Mouse (Mus musculus): ENCODE data around the gene Otop3. TPM values are rescaled to one million over a fixed set of nuclear protein-coding genes. Genes with fewer than 3 reads are reported as not detected.

Gene Otop3
- polyA plus RNA-seq, 1 experiment from 2014 or later = 1.0 TPM

DNA sequence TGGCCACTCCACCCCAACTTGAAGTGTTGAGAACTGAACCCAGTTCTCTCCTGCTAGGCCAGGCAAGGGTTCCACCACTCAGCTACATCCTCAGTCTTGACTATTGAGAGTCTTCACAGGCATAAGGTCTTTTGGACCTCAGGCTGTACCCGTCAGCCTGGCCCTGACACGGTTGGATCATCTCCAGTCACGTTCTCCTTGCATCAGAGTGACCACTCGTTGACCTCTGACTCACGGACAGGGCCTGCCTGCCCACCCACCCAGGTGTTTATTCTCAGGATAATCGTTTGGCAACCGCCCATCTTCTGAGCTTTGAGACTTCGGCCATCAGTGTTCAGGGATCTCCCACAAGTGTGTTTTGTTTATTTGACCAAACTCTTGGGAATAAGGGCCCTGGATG is 31.4 kb upstream of the Otop3 start:
- no peak for ATAC-seq (ENCODE audit: insufficient number of reproducible peaks, insufficient read depth, low FRiP score, low read depth)
- Histone ChIP-seq H3K27ac (ENCODE audit: low read length) (no peak overlapping the region), H3K9ac (replicated peaks; ENCODE audit: low read depth, low read length) (no peak overlapping the region), H3K4me3 (ENCODE audit: low read depth, low read length) (no peak overlapping the region), H3K9me3 (ENCODE audit: control insufficient read depth, low read depth, low read length) (no peaks in the 10 kb centered on the region), H3K27me3 (ENCODE audit: control insufficient read depth, insufficient read depth, low read length) (no peaks in the 10 kb centered on the region), H3K36me3 (ENCODE audit: control insufficient read depth, insufficient read depth, low read length) (no peaks in the 10 kb centered on the region), H3K4me1 (ENCODE audit: control insufficient read depth, insufficient read depth, low read length) (no peaks in the 10 kb centered on the region), H3K4me2 (replicated peaks; ENCODE audit: low read depth, low read length) (no peak overlapping the region)
- 25% methylated on average over 8 of the region's 8 CpGs for WGBS

DNA sequence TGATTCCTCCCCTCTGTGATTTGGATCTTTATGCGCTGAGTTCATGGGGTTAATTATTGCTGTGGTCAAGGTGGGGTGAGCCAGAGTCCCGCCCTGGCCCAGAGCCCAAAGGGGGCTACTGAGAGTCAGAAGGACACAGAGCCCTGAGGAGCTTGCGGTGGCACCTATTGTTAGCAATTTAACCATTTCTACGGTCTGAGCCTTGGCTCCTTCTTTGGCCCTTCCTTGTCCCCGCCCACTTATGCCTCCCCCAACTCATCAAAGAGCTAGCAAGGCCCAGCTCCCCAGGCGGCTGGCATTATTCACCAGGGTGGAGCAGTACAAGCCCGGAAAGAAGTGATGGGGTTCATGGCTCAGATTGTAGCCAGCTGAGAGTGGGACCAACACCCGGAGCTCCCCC is 27.7 kb upstream of the Otop3 start, which contains the start of gene Otop2:
Gene Otop2 (plus strand): TSS at position 301 of the 400 bp plus-strand sequence.
- WGBS = 32% methylated on average over 8 of the region's 8 CpGs
- H3K9ac ChIP-seq (replicated peaks; ENCODE audit: low read depth, low read length) = no peak within 1 kb of the TSS
- ATAC-seq (ENCODE audit: insufficient number of reproducible peaks, insufficient read depth, low FRiP score, low read depth) = no peak
- no peak within 1 kb of the TSS for H3K4me2 ChIP-seq (replicated peaks; ENCODE audit: low read depth, low read length)
- H3K9me3 ChIP-seq (ENCODE audit: control insufficient read depth, low read depth, low read length) = no peaks in the 10 kb centered on the region
- no peaks in the 10 kb centered on the region for H3K27me3 ChIP-seq (ENCODE audit: control insufficient read depth, insufficient read depth, low read length)
- no peaks in the 10 kb centered on the region for H3K36me3 ChIP-seq (ENCODE audit: control insufficient read depth, insufficient read depth, low read length)
- no peak within 1 kb of the TSS for H3K27ac ChIP-seq (ENCODE audit: low read length)
- no peaks in the 10 kb centered on the region for H3K4me1 ChIP-seq (ENCODE audit: control insufficient read depth, insufficient read depth, low read length)
- H3K4me3 ChIP-seq (ENCODE audit: low read depth, low read length) = no peak within 1 kb of the TSS

DNA sequence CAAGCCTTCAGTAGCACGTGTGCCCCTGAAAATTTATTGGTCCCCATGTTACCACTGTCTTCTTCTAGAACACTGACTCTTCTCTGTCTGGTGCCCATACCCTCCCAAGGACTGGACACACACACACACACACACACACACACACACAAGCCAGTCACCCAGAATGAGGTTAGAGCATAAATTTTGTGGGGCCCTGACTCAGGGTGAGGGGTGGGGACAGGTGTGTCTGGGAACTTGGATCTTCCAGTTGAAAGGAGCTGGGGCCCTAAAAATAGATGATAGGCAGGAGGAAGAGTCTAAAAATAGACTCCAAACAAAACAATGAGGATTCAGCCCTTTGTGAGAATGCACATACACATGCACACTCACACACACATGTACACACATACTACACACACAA is 25.8 kb upstream of the Otop3 start:
- Histone ChIP-seq H3K36me3 (ENCODE audit: control insufficient read depth, insufficient read depth, low read length) (no peaks in the 10 kb centered on the region), H3K27me3 (ENCODE audit: control insufficient read depth, insufficient read depth, low read length) (no peaks in the 10 kb centered on the region), H3K9ac (replicated peaks; ENCODE audit: low read depth, low read length) (no peak overlapping the region), H3K4me2 (replicated peaks; ENCODE audit: low read depth, low read length) (no peak overlapping the region), H3K4me1 (ENCODE audit: control insufficient read depth, insufficient read depth, low read length) (no peaks in the 10 kb centered on the region), H3K9me3 (ENCODE audit: control insufficient read depth, low read depth, low read length) (no peaks in the 10 kb centered on the region), H3K4me3 (ENCODE audit: low read depth, low read length) (no peak overlapping the region), H3K27ac (ENCODE audit: low read length) (no peak overlapping the region)
- 67% methylated on average over 1 of the region's 1 CpGs for WGBS
- no peak for ATAC-seq (ENCODE audit: insufficient number of reproducible peaks, insufficient read depth, low FRiP score, low read depth)

DNA sequence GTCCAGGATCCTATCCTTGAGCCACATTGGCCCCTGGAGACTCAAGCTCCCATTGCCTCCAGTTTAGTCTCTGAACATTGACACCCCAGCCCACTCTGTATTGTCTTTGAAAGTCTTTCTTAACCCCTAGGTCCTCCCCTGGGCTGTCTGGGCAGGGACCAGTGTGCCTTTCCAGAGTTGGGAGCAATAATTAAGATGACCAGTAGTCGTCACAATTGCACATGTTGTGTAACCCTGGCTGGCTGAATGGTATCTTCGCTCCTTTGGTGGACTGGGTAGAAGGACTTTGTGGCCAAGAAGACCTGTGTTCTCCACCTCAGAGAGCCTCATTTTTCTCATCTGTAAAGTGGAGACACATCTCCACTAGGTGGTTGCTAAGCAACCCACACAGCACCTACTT is 20.3 kb upstream of the Otop3 start:
- H3K4me3 ChIP-seq (ENCODE audit: low read depth, low read length) = no peak overlapping the region
- H3K9ac ChIP-seq (replicated peaks; ENCODE audit: low read depth, low read length) = no peak overlapping the region
- no peaks in the 10 kb centered on the region for H3K4me1 ChIP-seq (ENCODE audit: control insufficient read depth, insufficient read depth, low read length)
- peaks cover 40% of the 10 kb centered on the region for H3K27me3 ChIP-seq (ENCODE audit: control insufficient read depth, insufficient read depth, low read length)
- 53% methylated on average over 2 of the region's 2 CpGs for WGBS
- no peak overlapping the region for H3K4me2 ChIP-seq (replicated peaks; ENCODE audit: low read depth, low read length)
- no peaks in the 10 kb centered on the region for H3K9me3 ChIP-seq (ENCODE audit: control insufficient read depth, low read depth, low read length)
- no peak for ATAC-seq (ENCODE audit: insufficient number of reproducible peaks, insufficient read depth, low FRiP score, low read depth)
- H3K27ac ChIP-seq (ENCODE audit: low read length) = no peak overlapping the region
- H3K36me3 ChIP-seq (ENCODE audit: control insufficient read depth, insufficient read depth, low read length) = no peaks in the 10 kb centered on the region

DNA sequence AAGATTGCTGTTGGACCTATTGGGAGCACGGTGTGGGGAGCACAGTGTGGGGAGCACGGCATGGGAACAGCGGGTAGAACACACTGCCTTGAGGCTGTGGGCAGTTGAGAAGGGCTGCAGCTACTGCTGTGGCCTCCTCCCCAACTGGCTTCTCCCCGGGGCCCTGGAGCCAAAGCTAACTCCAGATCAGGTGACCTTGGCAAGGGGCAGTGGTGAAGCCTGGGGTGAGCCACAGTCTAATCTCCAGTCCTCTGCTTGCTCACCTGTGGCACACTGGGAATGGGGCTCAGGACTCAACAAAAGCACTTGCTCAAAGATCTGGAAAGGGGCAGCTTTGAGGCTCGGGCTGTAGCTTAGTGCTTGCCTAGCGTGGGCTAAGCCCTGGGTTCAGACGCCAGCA is 17.3 kb upstream of the Otop3 start:
- ATAC-seq (ENCODE audit: insufficient number of reproducible peaks, insufficient read depth, low FRiP score, low read depth) = no peak
- H3K4me2 ChIP-seq (replicated peaks; ENCODE audit: low read depth, low read length) = no peak overlapping the region
- H3K27ac ChIP-seq (ENCODE audit: low read length) = no peak overlapping the region
- no peaks in the 10 kb centered on the region for H3K36me3 ChIP-seq (ENCODE audit: control insufficient read depth, insufficient read depth, low read length)
- H3K9ac ChIP-seq (replicated peaks; ENCODE audit: low read depth, low read length) = no peak overlapping the region
- peaks cover 68% of the 10 kb centered on the region for H3K27me3 ChIP-seq (ENCODE audit: control insufficient read depth, insufficient read depth, low read length)
- no peaks in the 10 kb centered on the region for H3K9me3 ChIP-seq (ENCODE audit: control insufficient read depth, low read depth, low read length)
- no peak overlapping the region for H3K4me3 ChIP-seq (ENCODE audit: low read depth, low read length)
- 65% methylated on average over 7 of the region's 7 CpGs for WGBS
- H3K4me1 ChIP-seq (ENCODE audit: control insufficient read depth, insufficient read depth, low read length) = 0 out of 2 replicates have a peak, but pooled peaks cover 4% of the 10 kb centered on the region

DNA sequence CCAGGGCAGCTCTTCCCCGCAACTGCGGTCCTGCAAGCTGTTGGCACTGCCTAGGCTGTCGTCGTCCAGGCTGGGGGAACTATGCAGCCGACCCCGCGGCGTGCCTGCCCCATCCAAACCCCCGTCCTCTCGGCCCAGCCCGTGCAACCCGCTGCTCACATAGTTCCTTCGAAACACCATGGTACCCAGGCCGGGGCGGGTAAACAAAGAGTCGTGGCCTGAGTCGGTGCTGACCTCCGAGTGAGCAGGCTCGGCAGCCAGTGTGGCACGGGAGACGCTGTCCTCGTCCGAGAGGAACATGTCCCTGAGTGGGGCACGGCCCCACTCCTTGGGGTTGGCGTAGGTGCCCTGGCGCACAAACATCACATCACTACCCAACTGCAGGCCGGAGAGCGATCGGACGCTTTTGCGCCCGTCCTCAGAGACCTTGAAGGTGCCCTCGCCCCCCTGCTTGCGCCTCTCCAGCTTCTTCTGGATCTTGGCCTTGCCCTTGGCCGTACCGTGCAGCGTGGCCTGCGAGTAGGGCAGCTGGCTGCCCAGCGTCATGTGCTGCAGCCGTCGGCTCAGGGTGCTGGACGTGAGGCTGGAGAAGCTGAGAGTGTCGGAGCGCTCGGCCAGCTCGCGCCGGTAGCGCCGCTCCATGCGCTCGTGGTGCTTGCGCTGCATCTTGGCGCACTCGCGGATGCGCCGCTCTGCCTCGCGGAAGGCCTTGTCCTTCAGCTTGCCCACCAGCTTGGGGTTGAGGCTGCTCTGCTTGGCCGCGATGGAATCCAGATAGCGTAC is 16.1 kb upstream of the Otop3 start:
- Histone ChIP-seq H3K4me3 (ENCODE audit: low read depth, low read length) (no peak overlapping the region), H3K27me3 (ENCODE audit: control insufficient read depth, insufficient read depth, low read length) (peaks cover 80% of the 10 kb centered on the region), H3K9ac (replicated peaks; ENCODE audit: low read depth, low read length) (no peak overlapping the region), H3K36me3 (ENCODE audit: control insufficient read depth, insufficient read depth, low read length) (no peaks in the 10 kb centered on the region), H3K27ac (ENCODE audit: low read length) (no peak overlapping the region), H3K9me3 (ENCODE audit: control insufficient read depth, low read depth, low read length) (no peaks in the 10 kb centered on the region), H3K4me2 (replicated peaks; ENCODE audit: low read depth, low read length) (no peak overlapping the region), H3K4me1 (ENCODE audit: control insufficient read depth, insufficient read depth, low read length) (0 out of 2 replicates have a peak, but pooled peaks cover 4% of the 10 kb centered on the region)
- WGBS = 5% methylated on average over 62 of the region's 63 CpGs
- no peak for ATAC-seq (ENCODE audit: insufficient number of reproducible peaks, insufficient read depth, low FRiP score, low read depth)

DNA sequence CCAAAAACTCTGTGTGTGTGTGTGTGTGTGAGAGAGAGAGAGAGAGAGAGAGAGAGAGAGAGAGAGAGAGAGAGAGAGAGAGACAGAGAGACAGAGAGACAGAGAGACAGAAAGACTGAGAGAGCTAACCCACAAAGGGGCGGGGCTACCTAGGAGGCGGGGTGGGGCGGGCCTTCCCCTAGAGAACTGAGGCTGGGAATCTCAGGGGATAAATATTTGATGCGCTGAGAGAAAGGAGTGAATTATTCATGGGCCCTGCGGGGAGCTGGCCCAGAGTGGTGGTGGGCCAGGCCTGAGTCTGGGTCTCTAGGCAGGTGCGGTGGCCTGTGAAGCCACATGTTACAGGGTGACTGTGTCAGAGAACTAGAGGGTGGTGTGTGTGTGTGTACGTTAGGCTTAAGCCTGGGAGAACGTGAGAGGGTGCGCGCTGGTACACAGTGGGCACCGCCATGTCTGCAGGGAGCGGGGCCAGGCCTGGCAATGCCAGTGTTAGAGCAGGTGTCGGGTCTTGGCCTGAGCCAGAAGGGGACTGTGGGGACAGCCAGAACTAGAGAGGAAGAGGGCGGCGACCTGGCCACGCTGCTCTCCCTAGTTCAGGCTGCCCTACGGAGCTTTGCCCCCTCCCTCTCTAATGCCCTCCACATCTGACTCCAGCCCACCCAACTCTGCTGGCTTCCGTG is 14.7 kb upstream of the Otop3 start:
- no peaks in the 10 kb centered on the region for H3K36me3 ChIP-seq (ENCODE audit: control insufficient read depth, insufficient read depth, low read length)
- no peak for ATAC-seq (ENCODE audit: insufficient number of reproducible peaks, insufficient read depth, low FRiP score, low read depth)
- H3K4me2 ChIP-seq (replicated peaks; ENCODE audit: low read depth, low read length) = no peak overlapping the region
- no peak overlapping the region for H3K27ac ChIP-seq (ENCODE audit: low read length)
- WGBS = 6% methylated on average over 18 of the region's 18 CpGs
- no peak overlapping the region for H3K9ac ChIP-seq (replicated peaks; ENCODE audit: low read depth, low read length)
- 0 out of 2 replicates have a peak, but pooled peaks cover 4% of the 10 kb centered on the region for H3K4me1 ChIP-seq (ENCODE audit: control insufficient read depth, insufficient read depth, low read length)
- H3K27me3 ChIP-seq (ENCODE audit: control insufficient read depth, insufficient read depth, low read length) = peaks cover 85% of the 10 kb centered on the region
- no peak overlapping the region for H3K4me3 ChIP-seq (ENCODE audit: low read depth, low read length)
- no peaks in the 10 kb centered on the region for H3K9me3 ChIP-seq (ENCODE audit: control insufficient read depth, low read depth, low read length)

DNA sequence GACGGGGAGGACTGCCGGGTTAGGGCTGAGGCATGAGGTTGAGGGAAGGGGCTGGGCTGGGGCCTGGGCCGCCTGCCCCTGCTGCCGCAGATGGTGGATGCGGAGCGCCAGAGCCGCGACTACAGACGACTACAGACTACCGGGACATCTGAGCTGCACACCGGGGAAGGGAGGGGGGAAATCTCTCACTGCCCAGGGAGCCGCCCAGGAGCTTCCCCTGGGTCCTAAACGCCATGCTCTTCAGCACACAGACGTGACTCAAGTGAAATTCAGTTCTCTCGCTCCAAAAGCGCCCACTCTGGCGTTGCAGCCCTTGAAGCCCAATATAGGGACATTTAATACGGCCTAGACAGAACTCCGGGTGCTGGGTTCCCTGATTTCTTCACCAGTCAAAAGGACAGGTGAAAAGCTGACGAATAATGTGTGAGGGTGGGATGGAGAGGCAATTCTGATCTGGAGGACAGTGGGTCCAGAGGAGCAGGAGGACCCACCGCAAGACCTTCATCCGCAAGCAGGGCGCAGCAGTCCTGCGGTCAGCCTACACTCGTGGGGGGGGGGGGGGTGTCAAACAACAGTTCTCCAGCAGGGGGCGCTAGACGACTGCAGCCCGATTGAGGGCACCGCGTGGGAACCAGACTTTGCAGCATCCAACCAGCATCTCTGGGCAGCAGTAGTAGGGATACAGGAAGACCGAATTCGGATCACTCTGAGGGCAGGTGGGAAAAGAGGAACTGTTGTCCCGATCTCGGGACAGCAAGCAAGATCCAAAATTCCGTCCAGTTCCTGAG is 12.4 kb upstream of the Otop3 start, which contains the start of gene Ush1g:
Gene Ush1g (minus strand): TSS at position 136 of the 788 bp plus-strand sequence.
- no peaks in the 10 kb centered on the region for H3K9me3 ChIP-seq (ENCODE audit: control insufficient read depth, low read depth, low read length)
- H3K9ac ChIP-seq (replicated peaks; ENCODE audit: low read depth, low read length) = no peak within 1 kb of the TSS
- no peaks in the 10 kb centered on the region for H3K36me3 ChIP-seq (ENCODE audit: control insufficient read depth, insufficient read depth, low read length)
- no peak within 1 kb of the TSS for H3K4me3 ChIP-seq (ENCODE audit: low read depth, low read length)
- peaks cover 68% of the 10 kb centered on the region for H3K27me3 ChIP-seq (ENCODE audit: control insufficient read depth, insufficient read depth, low read length)
- H3K4me1 ChIP-seq (ENCODE audit: control insufficient read depth, insufficient read depth, low read length) = 0 out of 2 replicates have a peak, but pooled peaks cover 4% of the 10 kb centered on the region
- ATAC-seq (ENCODE audit: insufficient number of reproducible peaks, insufficient read depth, low FRiP score, low read depth) = no peak
- WGBS = 3% methylated on average over 35 of the region's 35 CpGs
- no peak within 1 kb of the TSS for H3K27ac ChIP-seq (ENCODE audit: low read length)
- no peak within 1 kb of the TSS; the same call in 1 of the 2 replicates for H3K4me2 ChIP-seq (replicated peaks; ENCODE audit: low read depth, low read length)

All from stomach, embryonic 14.5 days (tissue).